ENCODE assay signal across 8 mouse cellular contexts in the genomic region with DNA sequence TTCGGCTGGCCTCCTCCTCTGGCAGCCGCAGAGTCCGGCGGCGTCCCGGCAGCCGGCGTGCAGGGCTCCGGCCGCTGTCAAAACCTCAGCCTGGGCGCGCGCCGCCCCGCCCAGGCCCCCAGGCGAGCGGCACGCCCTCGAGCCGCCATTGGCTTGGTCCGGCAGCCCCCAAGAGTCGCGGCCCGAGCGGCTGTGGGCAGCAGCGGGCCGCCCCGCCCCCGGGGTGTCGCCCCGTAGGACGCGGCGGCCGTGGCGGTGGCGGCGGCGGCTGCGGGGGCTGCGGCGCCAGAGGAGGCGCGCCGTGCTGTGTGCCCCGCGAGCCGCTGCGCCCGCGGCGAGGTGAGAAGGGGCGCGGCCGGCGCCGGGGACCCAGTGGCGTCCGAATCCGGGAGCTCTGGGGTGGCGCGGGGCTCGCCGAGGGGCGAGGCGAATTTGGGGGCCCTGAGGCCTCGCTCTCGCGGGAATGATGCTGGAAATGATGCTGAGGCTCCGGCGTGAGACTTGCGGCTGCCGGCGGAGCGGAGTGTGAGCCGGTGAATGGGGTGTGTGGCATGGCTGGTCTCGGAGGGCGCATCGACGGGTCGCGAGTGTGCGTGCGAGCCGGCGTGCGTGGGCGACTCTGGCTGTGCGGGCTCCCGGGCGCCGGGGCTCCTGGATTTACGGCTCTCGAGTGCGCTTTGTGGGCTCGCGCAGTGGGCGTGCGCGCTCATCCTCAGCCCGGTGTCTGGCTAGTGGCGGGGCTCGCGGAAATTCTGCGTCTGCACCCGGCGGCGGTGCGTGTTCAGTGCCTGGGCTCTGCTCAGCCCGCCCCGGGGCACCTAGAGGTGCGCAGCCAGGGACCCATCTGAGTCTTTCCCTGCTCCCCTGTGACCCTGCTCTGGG. TPM values are rescaled to one million over a fixed set of nuclear protein-coding genes. Genes with fewer than 3 reads are reported as not detected.
A peak's percentile ranks its signal among the peaks of the same experiment; 100 is the strongest.
DNase-seq lines count a peak whose midpoint lies in the region; ATAC-seq lines count a peak whose summit lies in the region.

A gene (plus strand): TSS at position 236 of the 882 bp plus-strand sequence.

- no peaks in the 10 kb centered on the region for H3K9me3 ChIP-seq in intestine, embryonic 15.5 days
- no peaks in the 10 kb centered on the region for H3K9me3 ChIP-seq in stomach, embryonic 14.5 days (ENCODE audit: control insufficient read depth, low read depth, low read length)

- DNase-seq in cerebellum, adult 18-20 months, result peak; percentile 8 to 20
- no peak for DNase-seq in cerebellum, adult 11-12 months
- DNase-seq in embryo, embryonic 11 days, result peak; percentile 91
- peak; percentile 44 to 61 for DNase-seq in gastrocnemius, postnatal 4 days (ENCODE audit: low spot score in 2 of 2)
- DNase-seq in left cerebral cortex, postnatal 4 days, result peak; percentile 43
- DNase-seq in mesoderm, embryonic 11.5 days (ENCODE audit: low read depth, low spot score), result peak; percentile 77

- intact Hi-C loops in left cerebral cortex, postnatal 4 days (cut with DNase I), result no loop called here

- H3K9ac ChIP-seq in intestine, embryonic 15.5 days, result peak within 1 kb of the TSS; percentile 40
- 0 out of 2 replicates have a peak within 1 kb of the TSS, but pooled peaks have one; percentile 6 for H3K9ac ChIP-seq in stomach, embryonic 14.5 days (replicated peaks; ENCODE audit: low read depth, low read length)

- peak within 1 kb of the TSS; percentile 99 for H3K4me2 ChIP-seq in intestine, embryonic 15.5 days (replicated peaks)
- peak within 1 kb of the TSS; percentile 97 for H3K4me2 ChIP-seq in stomach, embryonic 14.5 days (replicated peaks; ENCODE audit: low read depth, low read length)

- H3K36me3 ChIP-seq in intestine, embryonic 15.5 days, result no peaks in the 10 kb centered on the region
- H3K36me3 ChIP-seq in stomach, embryonic 14.5 days (ENCODE audit: control insufficient read depth, insufficient read depth, low read length), result no peaks in the 10 kb centered on the region

- no peak within 1 kb of the TSS for H3K27ac ChIP-seq in intestine, embryonic 15.5 days
- no peak within 1 kb of the TSS for H3K27ac ChIP-seq in stomach, embryonic 14.5 days (ENCODE audit: low read length)

- H3K4me3 ChIP-seq in intestine, embryonic 15.5 days (replicated peaks), result peak within 1 kb of the TSS; percentile 63
- peak within 1 kb of the TSS; percentile 51 for H3K4me3 ChIP-seq in stomach, embryonic 14.5 days (ENCODE audit: low read depth, low read length)

- peak; percentile 92 for ATAC-seq in intestine, embryonic 15.5 days
- peak; percentile 89 for ATAC-seq in stomach, embryonic 14.5 days (ENCODE audit: insufficient number of reproducible peaks, insufficient read depth, low FRiP score, low read depth)

- under 1% methylated on average over 99 of the region's 112 CpGs for WGBS in intestine, embryonic 15.5 days
- WGBS in stomach, embryonic 14.5 days, result under 1% methylated on average over 99 of the region's 112 CpGs

- peaks cover 57% of the 10 kb centered on the region for H3K27me3 ChIP-seq in intestine, embryonic 15.5 days (replicated peaks)
- peaks cover 37% of the 10 kb centered on the region for H3K27me3 ChIP-seq in stomach, embryonic 14.5 days (ENCODE audit: control insufficient read depth, insufficient read depth, low read length)

- peaks cover 17% of the 10 kb centered on the region for H3K4me1 ChIP-seq in intestine, embryonic 15.5 days (replicated peaks)
- 0 out of 2 replicates have a peak, but pooled peaks cover 3% of the 10 kb centered on the region for H3K4me1 ChIP-seq in stomach, embryonic 14.5 days (ENCODE audit: control insufficient read depth, insufficient read depth, low read length)

RNA-seq across cellular contexts. Expression of the gene that starts here (rescaled TPM):
- 1 to 10 TPM; 4.8 to 4.9 TPM for total RNA-seq in gastrocnemius, postnatal 4 days (2021)
- polyA plus RNA-seq in intestine, embryonic 15.5 days (2015; fragmentation: Nextera tagmentation; extraction: Ambion mirVana), result 0.78 and 0.85 TPM in 2 replicates
- total RNA-seq in left cerebral cortex, postnatal 4 days (2021), result 1 to 10 TPM; 1.9 to 3.6 TPM
- polyA plus RNA-seq in stomach, embryonic 14.5 days (2014; fragmentation: Nextera tagmentation; extraction: Ambion mirVana), result 0.20 and 0.69 TPM in 2 replicates

Comparison
In these comparisons a context has a peak if more than half of its experiments do, and no peak if none do; other contexts are left out.
1. Peak in ATAC-seq, H3K4me3 ChIP-seq, H3K9ac ChIP-seq and H3K4me2 ChIP-seq in intestine, embryonic 15.5 days; RNA of the gene not detected or under 1 TPM.
2. Peak in ATAC-seq, H3K4me3 ChIP-seq, H3K9ac ChIP-seq and H3K4me2 ChIP-seq in stomach, embryonic 14.5 days; RNA of the gene not detected or under 1 TPM.